Mouse (Mus musculus) brown adipose tissue, adult 24 weeks (tissue): ENCODE measurements around the gene Pmvk. TPM values are rescaled to one million over a fixed set of nuclear protein-coding genes. Genes with fewer than 3 reads are reported as not detected.

Source experiments
- H3K27ac ChIP-seq: fragments of 200-500 bp; replicated peaks from 2 replicates; pipeline ENCODE4 v1.5.1; 2012; ENCODE audit warnings: low read depth, mild to moderate bottlenecking, low read length
- H3K4me1 ChIP-seq: fragments of 200-500 bp; 2 replicates; pipeline ENCODE4 v1.6.1; 2012; ENCODE audit warnings: low read length, mixed read lengths; ENCODE audit not compliant: control insufficient read depth, insufficient read depth, insufficient read length
- H3K4me3 ChIP-seq: fragments of 200-500 bp; 2 replicates; pipeline ENCODE4 v1.5.1; 2012; ENCODE audit warnings: low read depth, mild to moderate bottlenecking, low read length, moderate library complexity; ENCODE audit not compliant: insufficient read depth
- polyA plus RNA-seq: library from polyadenylated mRNA; stranded (reverse); fragments of >200 nt; gene quantifications from 2 replicates; pipeline ENCODE4 v1.2.4, GENCODE M21; 2012; ENCODE audit not compliant: missing spikeins, insufficient read depth, insufficient read length

The Pmvk gene
- polyA plus RNA-seq, 1 experiment: 191 TPM

- Histone ChIP-seq H3K4me3 (no peak overlapping the region), H3K4me1 (peaks cover 7% of the 10 kb centered on the region; the same call in 1 of the 2 replicates), H3K27ac (no peak overlapping the region)
Measured at GRCm38 (mm10) chr3:89515444-89515843, 61.1 kb downstream of the Pmvk start.

- Histone ChIP-seq H3K4me1 (peaks cover 7% of the 10 kb centered on the region; the same call in 1 of the 2 replicates), H3K27ac (no peak overlapping the region), H3K4me3 (no peak overlapping the region)
Measured at GRCm38 (mm10) chr3:89516321-89516720, 62.0 kb downstream of the Pmvk start.

Other genes with a start within 250 kb of the Pmvk start
- gene Thbs3, start 239.4 kb upstream of the Pmvk start, polyA plus RNA-seq: 5.6 and 8.9 TPM in 2 replicates
- 108 and 115 TPM in 2 replicates for gene Mtx1, start 227.5 kb upstream of the Pmvk start, polyA plus RNA-seq
- gene Muc1, start 225.5 kb upstream of the Pmvk start, polyA plus RNA-seq: 0.75 and 0.83 TPM in 2 replicates
- gene Krtcap2, start 208.6 kb upstream of the Pmvk start, polyA plus RNA-seq: 57.6 and 64.8 TPM in 2 replicates
- not detected in 2 replicates for gene Trim46, start 208.2 kb upstream of the Pmvk start, polyA plus RNA-seq
- 125 and 130 TPM in 2 replicates for gene Dpm3, start 195.2 kb upstream of the Pmvk start, polyA plus RNA-seq
- gene Slc50a1, start 184.0 kb upstream of the Pmvk start, polyA plus RNA-seq: 28.3 and 33.1 TPM in 2 replicates
- gene Efna1, start 173.4 kb upstream of the Pmvk start, polyA plus RNA-seq: 5.6 and 6.3 TPM in 2 replicates
- 0.44 TPM in 1 of 2 replicates, not detected in the other for gene Efna3, start 131.6 kb upstream of the Pmvk start, polyA plus RNA-seq
- 1.3 TPM in 1 of 2 replicates, not detected in the other for gene Efna4, start 116.5 kb upstream of the Pmvk start, polyA plus RNA-seq
- gene Adam15, start 104.5 kb upstream of the Pmvk start, polyA plus RNA-seq: 28.5 and 31.3 TPM in 2 replicates
- gene Dcst2, start 92.6 kb upstream of the Pmvk start, polyA plus RNA-seq: 1.2 and 1.6 TPM in 2 replicates
- gene Dcst1, start 89.3 kb upstream of the Pmvk start, polyA plus RNA-seq: 0.75 TPM in 1 of 2 replicates, not detected in the other
- 93.2 and 121 TPM in 2 replicates for gene Zbtb7b, start 59.8 kb upstream of the Pmvk start, polyA plus RNA-seq
- gene Lenep, start 51.7 kb upstream of the Pmvk start, polyA plus RNA-seq: 1.3 TPM in 1 of 2 replicates, not detected in the other
- gene Flad1, start 42.7 kb upstream of the Pmvk start, polyA plus RNA-seq: 33.4 and 60.7 TPM in 2 replicates
- 5.9 and 10.9 TPM in 2 replicates for gene Cks1b, start 36.2 kb upstream of the Pmvk start, polyA plus RNA-seq
- 36.0 and 37.2 TPM in 2 replicates for gene Shc1, start 36.1 kb upstream of the Pmvk start, polyA plus RNA-seq
- gene Pygo2, start 24.3 kb upstream of the Pmvk start, polyA plus RNA-seq: 4.6 and 13.0 TPM in 2 replicates
- 18.9 and 25.8 TPM in 2 replicates for gene Pbxip1, start 17.8 kb upstream of the Pmvk start, polyA plus RNA-seq
- gene Kcnn3, start 65.6 kb downstream of the Pmvk start, polyA plus RNA-seq: 0.28 and 0.29 TPM in 2 replicates